Mouse (Mus musculus): ENCODE results near the gene Ehbp1l1.
A peak's percentile ranks its signal among the peaks of the same experiment; 100 is the strongest.
"Not testable (repeated sequence)": the region's sequence is repeated elsewhere in the genome, so short reads cannot be mapped to it uniquely, and the experiment has no call there.

Gene Ehbp1l1

GRCm38 (mm10) chr19:5710068-5710467, 16.0 kb downstream of the Ehbp1l1 start:
- DNase-seq (ENCODE audit: low read depth, low spot score): no peak

DNA sequence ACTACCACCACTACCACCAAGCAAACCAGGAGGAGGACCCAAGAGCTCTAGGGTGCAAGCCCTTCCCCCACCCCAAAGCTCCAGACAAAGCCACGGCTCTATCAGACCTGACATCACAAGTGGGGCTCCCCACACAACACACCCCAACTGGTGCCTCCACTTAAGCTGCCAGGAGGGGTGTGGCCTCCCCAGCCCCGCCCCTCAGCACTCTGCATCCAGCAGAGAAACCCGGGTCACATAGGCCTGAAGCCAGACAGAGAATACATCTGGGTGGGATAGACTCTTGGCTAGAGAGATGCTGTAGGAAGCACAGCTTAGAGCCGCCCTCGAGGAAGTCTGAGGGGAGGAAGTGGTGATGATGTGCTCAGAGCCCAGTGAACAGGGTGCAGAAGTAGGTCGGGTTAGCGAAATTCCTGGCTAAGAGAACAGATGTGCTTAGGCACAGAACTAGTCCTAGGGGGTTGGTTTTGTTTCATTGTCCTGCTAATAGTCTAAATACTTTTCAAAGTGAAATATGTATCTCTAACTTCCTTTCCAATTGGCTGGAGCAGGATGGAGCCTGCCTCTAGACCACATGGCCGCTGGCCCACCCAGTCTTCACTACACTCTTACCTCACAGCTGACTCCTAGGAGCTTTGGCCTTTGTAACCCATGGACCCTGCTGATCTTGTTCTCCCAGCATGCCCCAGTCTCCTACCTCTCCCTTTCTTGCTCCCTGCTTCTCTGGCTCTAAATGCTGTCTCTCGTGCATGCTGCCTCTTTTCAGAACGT, 21.1 kb downstream of the Ehbp1l1 start:
- no peak for DNase-seq (ENCODE audit: low read depth, low spot score)

DNA sequence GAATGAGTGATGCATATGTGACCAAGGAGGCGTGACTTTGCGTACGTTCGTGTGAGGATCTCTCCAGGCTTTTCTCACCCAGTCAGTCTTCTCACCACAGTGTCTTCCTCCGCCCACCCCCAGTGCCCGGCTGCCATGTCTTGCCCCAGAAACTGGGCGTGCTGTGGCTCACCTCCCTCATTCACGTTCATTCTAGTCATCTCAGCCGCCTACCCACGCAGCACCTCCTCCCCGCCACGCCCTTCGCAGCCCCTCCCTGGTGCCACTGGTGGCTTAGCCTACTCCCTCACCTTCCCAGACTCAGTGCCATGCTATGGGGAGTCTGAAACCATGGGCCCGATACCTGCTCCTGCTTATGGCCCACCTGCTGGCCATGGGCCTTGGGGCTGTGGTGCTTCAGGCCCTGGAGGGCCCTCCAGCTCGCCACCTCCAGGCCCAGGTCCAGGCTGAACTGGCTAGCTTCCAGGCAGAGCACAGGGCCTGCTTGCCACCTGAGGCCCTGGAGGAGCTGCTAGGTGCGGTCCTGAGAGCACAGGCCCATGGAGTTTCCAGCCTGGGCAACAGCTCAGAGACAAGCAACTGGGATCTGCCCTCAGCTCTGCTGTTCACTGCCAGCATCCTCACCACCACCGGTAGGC, 21.8 kb downstream of the Ehbp1l1 start, which contains the start of gene Kcnk7:
Kcnk7 (plus strand) TSS at position 205 of the 638 bp plus-strand sequence.
- no peak for DNase-seq (ENCODE audit: low read depth, low spot score)

DNA sequence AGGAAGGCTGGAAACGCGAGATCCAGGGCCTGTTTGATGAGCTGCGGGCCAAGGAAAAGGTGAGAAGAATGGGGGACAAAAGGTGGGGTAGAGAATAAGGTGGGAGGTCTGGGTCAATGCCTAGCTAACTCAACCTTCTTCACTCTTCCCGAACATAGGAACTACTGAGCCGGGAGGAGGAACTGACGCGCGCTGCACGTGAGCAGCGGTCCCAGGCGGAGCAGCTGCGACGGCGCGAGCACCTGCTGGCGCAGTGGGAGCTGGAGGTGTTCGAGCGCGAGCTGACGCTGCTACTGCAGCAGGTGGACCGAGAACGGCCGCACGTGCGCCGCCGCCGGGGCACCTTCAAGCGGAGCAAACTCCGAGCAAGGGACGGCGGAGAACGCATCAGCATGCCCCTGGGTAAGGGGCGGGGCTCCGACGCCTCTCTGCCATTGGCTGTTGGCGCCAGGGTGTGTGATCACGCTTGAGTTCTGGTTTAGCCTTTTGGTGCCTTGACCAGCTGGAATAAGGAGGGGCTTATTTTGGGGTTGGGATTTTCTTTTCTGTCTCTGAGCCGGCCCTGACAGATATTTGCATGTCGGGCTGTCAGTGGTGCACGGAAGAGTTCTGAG, 30.2 kb downstream of the Ehbp1l1 start:
- peak; percentile 31 for DNase-seq (ENCODE audit: low read depth, low spot score)

DNA sequence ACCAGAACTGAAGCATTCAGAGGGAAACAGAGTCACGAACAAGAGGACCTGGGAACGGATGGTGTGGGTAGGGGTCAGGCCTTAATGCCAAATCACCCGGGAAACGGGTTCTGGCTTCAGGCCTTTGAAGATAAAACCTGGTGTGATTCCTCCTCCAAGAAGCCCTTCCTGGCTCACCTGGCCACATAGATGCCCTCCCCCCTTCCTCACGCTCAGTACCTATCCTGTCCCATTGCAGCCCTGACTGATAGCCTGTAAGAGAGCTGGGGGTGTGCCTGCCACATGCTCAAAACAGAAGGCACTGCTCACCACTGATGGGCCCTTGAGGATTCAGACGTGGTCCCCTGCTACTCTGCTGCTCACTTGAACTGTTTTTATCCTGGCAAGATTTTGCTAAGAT, 32.3 kb downstream of the Ehbp1l1 start:
- no peak for DNase-seq (ENCODE audit: low read depth, low spot score)

DNA sequence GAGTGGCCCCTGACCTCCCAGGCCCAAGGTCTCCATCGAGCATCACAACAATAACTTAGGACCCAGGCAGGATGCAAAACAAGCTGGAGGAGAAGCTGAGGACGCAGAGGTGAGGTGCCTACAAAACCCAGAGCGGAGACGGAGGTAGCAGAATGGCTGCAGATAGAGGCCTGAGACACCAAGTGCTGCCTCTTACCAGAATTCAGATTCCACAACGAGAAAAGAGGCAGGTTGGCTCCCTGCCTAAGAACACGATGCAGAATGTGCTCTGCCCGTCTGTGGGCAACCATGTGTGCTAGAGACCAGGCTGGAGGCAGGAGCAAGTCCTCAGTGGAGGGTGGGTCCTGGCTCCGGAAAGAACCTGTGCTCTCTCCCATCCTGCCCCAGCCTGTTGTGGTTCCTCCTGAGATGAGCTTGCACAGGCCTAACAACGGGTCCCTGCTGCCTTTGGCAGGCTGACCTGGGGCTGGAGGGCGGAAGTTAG, 33.2 kb downstream of the Ehbp1l1 start:
- DNase-seq (ENCODE audit: low read depth, low spot score): no peak

DNA sequence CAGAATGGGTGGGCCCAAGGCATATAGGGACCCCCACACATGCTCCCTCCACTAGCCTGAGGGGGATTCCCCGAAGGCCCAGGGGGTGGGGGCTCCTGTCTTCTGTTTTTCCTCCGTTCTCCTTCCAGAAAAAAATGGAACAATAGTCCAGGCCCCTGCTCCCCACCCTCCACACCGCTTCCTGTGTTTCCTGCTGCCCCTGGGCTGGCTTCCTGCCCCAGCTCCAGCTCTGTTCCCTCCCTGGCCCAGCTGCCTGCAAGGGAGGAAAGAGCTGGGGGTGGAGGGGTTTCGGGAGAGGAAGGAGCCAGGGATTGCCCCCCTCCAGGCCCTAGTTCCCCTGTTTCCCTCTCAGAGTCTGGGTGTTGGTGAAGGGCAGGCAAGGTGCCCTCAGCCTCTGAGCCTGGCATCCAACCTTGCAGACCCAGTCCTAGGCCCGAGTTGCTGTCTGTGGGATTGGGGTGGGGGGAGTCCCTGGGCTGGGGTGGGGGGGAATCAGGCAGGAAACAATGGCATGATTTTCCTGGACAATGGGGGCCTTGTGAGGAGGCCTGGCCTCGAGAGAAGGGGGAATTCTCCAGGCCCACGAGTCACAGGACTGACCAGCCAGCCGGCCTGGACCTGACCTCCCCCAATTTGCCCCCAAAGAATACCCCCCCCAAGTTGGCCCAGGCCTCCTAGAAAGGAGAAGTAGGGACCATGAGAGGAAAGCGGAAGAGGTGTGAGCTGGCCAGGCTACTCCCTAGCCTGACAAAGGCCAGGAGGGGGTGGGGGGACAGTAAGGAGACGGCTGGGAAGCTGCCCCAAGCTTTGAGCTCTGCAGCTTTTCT, 33.8 kb downstream of the Ehbp1l1 start:
- no peak for DNase-seq (ENCODE audit: low read depth, low spot score)

GRCm38 (mm10) chr19:5691601-5692000, 34.5 kb downstream of the Ehbp1l1 start:
- no peak for DNase-seq (ENCODE audit: low read depth, low spot score)

DNA sequence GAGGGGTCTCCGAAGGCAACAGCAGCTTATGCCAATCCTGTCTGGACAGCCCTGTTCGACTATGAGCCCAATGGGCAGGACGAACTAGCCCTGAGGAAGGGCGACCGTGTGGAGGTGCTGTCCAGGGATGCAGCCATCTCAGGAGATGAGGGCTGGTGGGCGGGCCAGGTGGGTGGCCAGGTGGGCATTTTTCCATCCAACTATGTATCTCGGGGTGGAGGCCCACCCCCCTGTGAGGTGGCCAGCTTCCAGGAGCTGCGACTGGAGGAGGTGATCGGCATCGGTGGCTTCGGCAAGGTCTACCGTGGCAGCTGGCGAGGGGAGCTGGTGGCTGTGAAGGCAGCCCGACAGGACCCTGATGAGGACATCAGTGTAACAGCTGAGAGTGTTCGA, 35.8 kb downstream of the Ehbp1l1 start:
- DNase-seq (ENCODE audit: low read depth, low spot score): no peak

GRCm38 (mm10) chr19:5689565-5690342, 36.4 kb downstream of the Ehbp1l1 start:
- peak; percentile 77 for DNase-seq (ENCODE audit: low read depth, low spot score)

DNA sequence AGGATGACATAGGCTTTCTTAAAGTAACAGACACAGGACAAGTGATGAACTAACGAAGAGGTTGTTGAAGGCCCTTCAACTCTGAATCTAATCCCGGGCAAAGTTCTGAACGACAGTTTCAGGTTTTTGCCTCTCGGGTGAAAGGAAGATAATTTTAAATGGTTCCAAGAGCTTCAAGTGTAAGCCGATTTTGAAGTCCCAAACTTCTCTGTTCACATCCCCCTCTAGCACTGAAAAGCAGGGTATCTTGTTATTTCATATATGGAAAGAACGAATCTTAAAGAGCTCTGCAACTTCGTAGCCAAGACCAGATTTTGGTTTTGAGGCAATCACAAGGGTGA, 37.1 kb downstream of the Ehbp1l1 start:
- no peak for DNase-seq (ENCODE audit: low read depth, low spot score)

DNA sequence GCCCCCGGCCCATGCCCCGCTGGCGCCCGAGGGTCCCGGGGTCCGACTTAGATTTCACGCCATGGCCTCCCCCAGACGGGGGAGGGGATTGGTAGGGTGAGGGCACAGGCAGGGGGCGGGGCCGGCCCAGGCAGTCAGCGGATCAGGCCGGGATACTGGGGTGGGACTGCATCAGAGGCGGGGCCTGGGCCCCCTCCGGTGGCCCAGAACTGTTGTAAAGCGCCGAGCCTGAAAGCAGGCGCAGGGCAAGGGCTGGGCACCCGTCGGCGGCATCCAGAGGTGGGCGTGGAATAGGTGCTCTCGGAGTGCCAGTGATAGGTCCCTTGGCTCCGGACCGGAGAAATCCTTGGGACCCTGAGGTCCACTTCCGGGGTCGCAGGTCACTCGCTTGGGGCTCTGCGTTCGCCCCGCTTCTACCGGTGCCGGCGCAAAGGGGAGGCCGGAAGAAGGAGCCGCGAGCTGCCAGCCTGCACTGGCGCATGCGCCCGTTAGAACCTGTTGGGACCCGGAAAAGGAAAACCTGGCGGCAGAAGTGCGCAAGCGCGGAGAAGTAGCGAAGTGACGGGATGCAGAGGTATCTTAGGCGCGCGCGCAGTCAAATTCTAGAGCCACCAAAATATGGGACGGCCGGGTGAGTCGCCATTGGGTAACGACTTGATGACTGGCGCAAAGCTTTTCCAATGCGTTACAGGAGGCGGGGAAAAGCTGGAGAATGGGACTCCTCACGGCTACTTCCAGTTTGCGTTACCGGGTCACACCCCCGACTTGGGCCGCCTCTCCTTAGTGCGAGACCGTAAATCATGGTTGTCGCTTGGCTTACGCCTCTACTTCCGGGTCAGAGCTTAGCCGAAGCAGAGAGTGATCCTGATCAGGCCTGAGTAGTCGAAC, 37.7 kb downstream of the Ehbp1l1 start, which contains the start of the genes Map3k11 and Pcnx3:
Map3k11 (plus strand) TSS at position 543 of the 888 bp plus-strand sequence.
Pcnx3 (minus strand) TSS at position 709 of the 888 bp plus-strand sequence.
- peak; percentile 98 for DNase-seq (ENCODE audit: low read depth, low spot score)

DNA sequence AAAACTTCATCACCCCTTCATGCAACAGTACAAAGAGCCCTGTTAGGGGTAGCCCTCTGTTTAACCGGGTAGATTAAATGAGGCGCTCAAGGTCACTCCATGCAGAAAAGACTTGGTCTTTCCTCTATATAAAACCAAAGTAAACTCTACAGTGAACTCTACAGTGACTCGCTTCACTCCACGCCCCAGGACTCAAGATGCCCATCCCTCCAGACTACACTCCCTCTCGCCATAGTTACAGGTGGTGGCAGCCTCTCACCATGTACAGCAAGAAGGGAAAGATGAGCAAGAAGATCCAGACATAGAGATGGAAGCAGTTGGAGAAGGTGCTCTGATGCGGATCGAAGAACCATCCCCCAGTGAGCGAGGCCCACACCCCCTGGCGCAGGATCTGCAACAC, 38.4 kb downstream of the Ehbp1l1 start:
- no peak for DNase-seq (ENCODE audit: low read depth, low spot score)

- not testable (repeated sequence) for DNase-seq (ENCODE audit: low read depth, low spot score)
These were observed 39.2 kb downstream of the Ehbp1l1 start for GRCm38 (mm10) chr19:5686954-5687353.

DNA sequence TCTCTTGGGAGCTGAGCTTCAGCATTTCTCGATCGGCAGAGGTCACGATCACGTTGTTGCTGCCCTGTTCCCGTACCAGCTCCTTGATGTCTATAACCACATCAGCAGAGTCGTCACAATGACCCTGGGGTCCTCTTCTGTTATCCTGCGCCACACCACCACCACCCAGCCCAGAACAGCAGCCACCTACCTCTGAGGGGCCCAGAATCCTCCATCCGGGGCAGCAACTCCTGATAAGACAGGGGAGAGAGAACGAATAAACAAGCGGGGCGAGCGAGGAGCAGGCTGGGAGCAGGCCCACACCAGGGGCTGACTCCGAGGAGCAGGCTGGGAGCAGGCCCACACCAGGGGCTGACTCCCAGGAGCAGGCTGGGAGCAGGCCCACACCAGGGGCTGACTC, 39.7 kb downstream of the Ehbp1l1 start:
- no peak for DNase-seq (ENCODE audit: low read depth, low spot score)

GRCm38 (mm10) chr19:5685861-5686260, 40.3 kb downstream of the Ehbp1l1 start:
- DNase-seq (ENCODE audit: low read depth, low spot score): no peak

GRCm38 (mm10) chr19:5685431-5685830, 40.7 kb downstream of the Ehbp1l1 start:
- no peak for DNase-seq (ENCODE audit: low read depth, low spot score)

- DNase-seq (ENCODE audit: low read depth, low spot score): no peak
These were observed 41.1 kb downstream of the Ehbp1l1 start for GRCm38 (mm10) chr19:5684985-5685384.

GRCm38 (mm10) chr19:5684236-5684635, 41.9 kb downstream of the Ehbp1l1 start:
- DNase-seq (ENCODE audit: low read depth, low spot score): no peak

DNA sequence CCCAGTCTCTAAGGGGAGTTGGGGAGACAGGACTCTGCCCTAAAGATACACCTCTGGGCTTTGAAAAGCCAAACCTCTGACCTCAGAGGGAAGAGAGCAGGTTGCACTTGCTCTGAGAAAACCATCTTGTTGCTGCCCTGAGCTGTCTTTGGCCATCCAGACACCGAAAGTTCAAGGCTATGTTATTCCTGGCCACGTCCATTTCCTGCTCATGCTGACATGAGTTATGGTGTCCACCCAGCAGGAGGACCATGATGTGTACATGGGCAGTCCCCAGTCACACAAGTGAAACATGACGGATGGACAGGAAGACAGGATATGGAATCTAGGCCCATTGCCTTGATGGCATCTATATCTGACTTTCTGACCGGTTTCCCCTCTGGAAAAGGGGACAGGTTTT, 45.7 kb downstream of the Ehbp1l1 start:
- no peak for DNase-seq (ENCODE audit: low read depth, low spot score)
